In the genomic region with DNA sequence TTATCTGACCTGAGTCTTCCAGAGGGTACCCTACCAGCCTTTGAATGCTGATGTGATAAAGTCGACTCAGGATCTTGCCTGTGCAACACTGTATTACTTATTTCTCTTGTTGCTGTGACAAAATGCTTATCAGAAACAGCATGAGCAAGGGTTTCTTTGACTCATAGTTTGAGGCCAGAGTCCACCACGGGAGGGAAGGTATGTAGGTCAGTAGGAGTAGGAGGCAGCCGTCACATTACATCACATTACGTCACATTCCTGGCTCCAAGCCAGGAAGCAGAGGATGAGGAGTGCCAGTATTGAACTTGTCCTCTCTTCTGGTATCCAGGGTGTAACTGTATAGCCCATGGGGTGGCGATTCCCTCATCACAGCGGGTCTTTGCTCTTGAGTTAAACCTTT, we compare ENCODE assay signal across 12 mouse cellular contexts.
DNase-seq lines count a peak whose midpoint lies in the region; ATAC-seq and TF ChIP-seq lines count a peak whose summit lies in the region.
"Had no signal": no experiment of that assay in that cellular context is flagged by ENCODE, and none has a peak within 500 bp of the region (broad histone marks: within the 10 kb centered on the region; RNA-seq: fewer than 3 reads in every experiment).

No protein-coding gene starts in this region.

- H3K36me3 ChIP-seq in kidney, postnatal 0 days (ENCODE audit: insufficient read depth, low read length): no peaks in the 10 kb centered on the region
- H3K36me3 ChIP-seq in kidney, embryonic 16.5 days (ENCODE audit: insufficient read depth, low read length): no peaks in the 10 kb centered on the region
- H3K36me3 ChIP-seq: forebrain, embryonic 12.5 days had no signal

- no peak overlapping the region for H3K9ac ChIP-seq in kidney, postnatal 0 days (ENCODE audit: low read depth, low read length)
- no peak overlapping the region for H3K9ac ChIP-seq in kidney, embryonic 16.5 days (replicated peaks; ENCODE audit: low read length)
- H3K9ac ChIP-seq: forebrain, embryonic 12.5 days had no signal

- H3K4me3 ChIP-seq in kidney, postnatal 0 days (replicated peaks; ENCODE audit: low read depth, low read length): no peak overlapping the region
- no peak overlapping the region for H3K4me3 ChIP-seq in kidney, embryonic 16.5 days (ENCODE audit: low read length)
- H3K4me3 ChIP-seq: forebrain, embryonic 12.5 days had no signal

- no peak for TF ChIP-seq CTCF in kidney, postnatal 0 days (IDR thresholded peaks at IDR 0.05; ENCODE audit: low read depth)

- no peak overlapping the region for H3K4me2 ChIP-seq in kidney, postnatal 0 days (ENCODE audit: low read length)
- no peak overlapping the region for H3K4me2 ChIP-seq in kidney, embryonic 16.5 days (replicated peaks; ENCODE audit: low read depth, low read length)
- H3K4me2 ChIP-seq: forebrain, embryonic 12.5 days had no signal

- no peaks in the 10 kb centered on the region for H3K4me1 ChIP-seq in kidney, postnatal 0 days (replicated peaks; ENCODE audit: insufficient read depth, low read length)
- no peaks in the 10 kb centered on the region for H3K4me1 ChIP-seq in kidney, embryonic 16.5 days (ENCODE audit: insufficient read depth, low read length)
- H3K4me1 ChIP-seq: forebrain, embryonic 12.5 days had no signal

- H3K27ac ChIP-seq in kidney, postnatal 0 days: no peak overlapping the region
- no peak overlapping the region for H3K27ac ChIP-seq in kidney, embryonic 16.5 days (ENCODE audit: low read length)
- H3K27ac ChIP-seq: forebrain, embryonic 12.5 days had no signal

- WGBS in kidney, postnatal 0 days: 59% methylated on average over 6 of the region's 6 CpGs
- WGBS in kidney, embryonic 16.5 days: 56% methylated on average over 6 of the region's 6 CpGs

- no peak for DNase-seq in kidney, postnatal 0 days (ENCODE audit: low spot score)
- DNase-seq in 3T3-L1 (ENCODE audit: low read depth, low spot score): peak; percentile 21
- peak; percentile 43 for DNase-seq in NIH3T3 (ENCODE audit: low read depth)
- peak; percentile 42 for DNase-seq in mesoderm, embryonic 11.5 days (ENCODE audit: low read depth, low spot score)
- DNase-seq in gastrocnemius, adult 18-20 months (ENCODE audit: low spot score): no peak
- DNase-seq: left cerebral cortex, postnatal 4 days; lung, adult 2 months; spleen, adult 18-20 months had no signal

- H3K27me3 ChIP-seq in kidney, postnatal 0 days (ENCODE audit: insufficient read depth, low read length): no peaks in the 10 kb centered on the region
- no peaks in the 10 kb centered on the region for H3K27me3 ChIP-seq in kidney, embryonic 16.5 days (ENCODE audit: insufficient read depth, low read length)
- H3K27me3 ChIP-seq: forebrain, embryonic 12.5 days had no signal

- H3K9me3 ChIP-seq in kidney, postnatal 0 days (replicated peaks; ENCODE audit: low read length): no peaks in the 10 kb centered on the region
- no peaks in the 10 kb centered on the region for H3K9me3 ChIP-seq in kidney, embryonic 16.5 days (ENCODE audit: low read length)
- H3K9me3 ChIP-seq: forebrain, embryonic 12.5 days had no signal

- ATAC-seq in kidney, postnatal 0 days (replicated peaks; ENCODE audit: low FRiP score, low read depth): 0 out of 2 replicates have a peak, but pooled peaks have one; percentile 49
- no peak for ATAC-seq in kidney, embryonic 16.5 days (ENCODE audit: low FRiP score, low TSS enrichment)
- ATAC-seq in megakaryocyte-erythroid progenitor cell, adult 5-6 weeks (replicated peaks; ENCODE audit: low FRiP score, low TSS enrichment, poor library complexity, severe bottlenecking): no peak
- ATAC-seq: inflammation-experienced regulatory T-cells, adult 6 months had no signal

Comparison
In these comparisons a context has a peak if more than half of its experiments do, and no peak if none do; other contexts are left out.
1. DNase-seq: peak in 3T3-L1 (single experiment), NIH3T3 (single experiment) and mesoderm, embryonic 11.5 days (single experiment); none in kidney, postnatal 0 days (single experiment) and gastrocnemius, adult 18-20 months (single experiment).